Mouse (Mus musculus) left cerebral cortex, postnatal 25 days (tissue): Measurements from ENCODE around the gene Mrpl37. TPM values are rescaled to one million over a fixed set of nuclear protein-coding genes. Genes with fewer than 3 reads are reported as not detected.

ENCODE experiments used
- total RNA-seq, 2 experiments: library from RNA; stranded (reverse); gene quantifications; 2 replicates each; pipeline ENCODE4 v1.2.3; 2021

Mrpl37 gene
- total RNA-seq, 2 experiments from 2014 or later, result 61.8 to 62.8 TPM

Other genes starting within 250 kb of the Mrpl37 start
- 100 to 1,000 TPM; 138 to 157 TPM for gene Ssbp3, start 156.2 kb downstream of the Mrpl37 start, total RNA-seq
- 1 to 10 TPM; 6.5 to 7.4 TPM for gene Cyb5rl, start 120 bp upstream of the Mrpl37 start, total RNA-seq
- gene Cdcp2, start 30.0 kb upstream of the Mrpl37 start, total RNA-seq, result not detected
- 100 to 1,000 TPM; 219 to 231 TPM for gene Tmem59, start 111.5 kb upstream of the Mrpl37 start, total RNA-seq
- gene Tceanc2, start 112.2 kb upstream of the Mrpl37 start, total RNA-seq, result 10 to 100 TPM; 17.3 to 19.0 TPM
- not detected for gene Ldlrad1, start 142.3 kb upstream of the Mrpl37 start, total RNA-seq
- 10 to 100 TPM; 32.3 to 33.1 TPM for gene Lrrc42, start 186.7 kb upstream of the Mrpl37 start, total RNA-seq
- 10 to 100 TPM; 15.9 to 20.8 TPM for gene Hspb11, start 186.7 kb upstream of the Mrpl37 start, total RNA-seq
- not detected for gene Dio1, start 240.3 kb upstream of the Mrpl37 start, total RNA-seq
- 10 to 100 TPM; 41.3 to 44.9 TPM for gene Yipf1, start 247.5 kb upstream of the Mrpl37 start, total RNA-seq